Mouse (Mus musculus) testis, adult 2 months (tissue): ENCODE data around the gene Fkbp15. TPM values are rescaled to one million over a fixed set of nuclear protein-coding genes. Genes with fewer than 3 reads are reported as not detected.
A peak's percentile ranks its signal among the peaks of the same experiment; 100 is the strongest.

Experiments used
- H3K27ac ChIP-seq: fragments of 200-500 bp; 2 replicates; pipeline ENCODE4 v1.5.1; 2012; ENCODE audit warnings: low read depth, low read length; ENCODE audit not compliant: control insufficient read depth, insufficient read depth
- H3K27me3 ChIP-seq: fragments of 200-500 bp; 2 replicates; pipeline ENCODE4 v1.6.1; 2012; ENCODE audit warnings: mild to moderate bottlenecking, low read length, moderate library complexity; ENCODE audit not compliant: control insufficient read depth, insufficient read depth
- H3K36me3 ChIP-seq: fragments of 200-500 bp; 2 replicates; pipeline ENCODE4 v1.6.1; 2012; ENCODE audit warnings: mild to moderate bottlenecking, low read length; ENCODE audit not compliant: control insufficient read depth, insufficient read depth
- H3K4me1 ChIP-seq: fragments of 200-500 bp; 2 replicates; pipeline ENCODE4 v1.6.1; 2012; ENCODE audit warnings: low read length; ENCODE audit not compliant: control insufficient read depth, insufficient read depth
- H3K4me3 ChIP-seq: fragments of 200-500 bp; 2 replicates; pipeline ENCODE4 v1.5.1; 2012; ENCODE audit warnings: low read depth, mild to moderate bottlenecking, low read length, moderate library complexity, mixed read lengths; ENCODE audit not compliant: control insufficient read depth
- CTCF ChIP-seq: fragments of 200-500 bp; IDR thresholded peaks from 2 replicates; pipeline ENCODE4 v1.5.1; 2012; ENCODE audit warnings: low read depth, mild to moderate bottlenecking, inconsistent platforms, low read length, moderate library complexity; ENCODE audit not compliant: control insufficient read depth, insufficient read depth, insufficient replicate concordance
- POLR2A ChIP-seq: fragments of 200-500 bp; IDR thresholded peaks from 2 replicates; pipeline ENCODE4 v1.6.1; 2012; ENCODE audit warnings: low read depth, mild to moderate bottlenecking, inconsistent platforms, low read length, moderate library complexity; ENCODE audit not compliant: control insufficient read depth
- polyA plus RNA-seq: library from polyadenylated mRNA; depleted of rRNA; stranded (reverse); fragments of >200 nt; gene quantifications from 2 replicates; pipeline ENCODE4 v1.2.3, GENCODE M21; 2012; rRNA removed

Gene Fkbp15
- polyA plus RNA-seq, 1 experiment = 6.1 TPM

GRCm38 (mm10) chr4:62265154-62265836 is 95.1 kb downstream of the Fkbp15 start:
- Histone ChIP-seq H3K36me3 (no peaks in the 10 kb centered on the region), H3K4me3 (no peak overlapping the region), H3K27ac (no peak overlapping the region), H3K27me3 (no peaks in the 10 kb centered on the region), H3K4me1 (no peaks in the 10 kb centered on the region)
- TF ChIP-seq POLR2A = no peak
- no peak for TF ChIP-seq CTCF

GRCm38 (mm10) chr4:62263133-62263844 is 97.1 kb downstream of the Fkbp15 start:
- H3K4me1 ChIP-seq = no peaks in the 10 kb centered on the region
- TF ChIP-seq POLR2A (no peak), CTCF (no peak)
- H3K27me3 ChIP-seq = no peaks in the 10 kb centered on the region
- H3K27ac ChIP-seq = no peak overlapping the region
- H3K4me3 ChIP-seq = peak overlapping the region; percentile 46; the same call in 1 of the 2 replicates
- no peaks in the 10 kb centered on the region for H3K36me3 ChIP-seq

GRCm38 (mm10) chr4:62262276-62262675 is 98.1 kb downstream of the Fkbp15 start, which contains the start of gene Slc31a2:
Gene Slc31a2, plus strand, starts transcription at chr4:62262562.
- Histone ChIP-seq H3K27me3 (no peaks in the 10 kb centered on the region), H3K4me1 (no peaks in the 10 kb centered on the region), H3K4me3 (peak within 1 kb of the TSS; percentile 47), H3K36me3 (no peaks in the 10 kb centered on the region), H3K27ac (no peak within 1 kb of the TSS)
- no peak for TF ChIP-seq CTCF
- no peak for TF ChIP-seq POLR2A

- no peaks in the 10 kb centered on the region for H3K36me3 ChIP-seq
- H3K27me3 ChIP-seq = no peaks in the 10 kb centered on the region
- no peak for TF ChIP-seq POLR2A
- TF ChIP-seq CTCF = no peak
- no peak overlapping the region for H3K27ac ChIP-seq
- no peak overlapping the region for H3K4me3 ChIP-seq
- no peaks in the 10 kb centered on the region for H3K4me1 ChIP-seq
Observed at GRCm38 (mm10) chr4:62256931-62257330, 103.4 kb downstream of the Fkbp15 start.

- Histone ChIP-seq H3K27me3 (no peaks in the 10 kb centered on the region), H3K36me3 (no peaks in the 10 kb centered on the region), H3K4me3 (no peak overlapping the region), H3K4me1 (no peaks in the 10 kb centered on the region), H3K27ac (no peak overlapping the region)
- no peak for TF ChIP-seq CTCF
- no peak for TF ChIP-seq POLR2A
Observed at GRCm38 (mm10) chr4:62254551-62254950, 105.8 kb downstream of the Fkbp15 start.

GRCm38 (mm10) chr4:62251776-62252175 is 108.6 kb downstream of the Fkbp15 start:
- Histone ChIP-seq H3K27ac (no peak overlapping the region), H3K27me3 (no peaks in the 10 kb centered on the region), H3K4me1 (no peaks in the 10 kb centered on the region), H3K36me3 (no peaks in the 10 kb centered on the region), H3K4me3 (no peak overlapping the region)
- TF ChIP-seq CTCF (no peak), POLR2A (no peak)

- Histone ChIP-seq H3K36me3 (no peaks in the 10 kb centered on the region), H3K4me3 (no peak overlapping the region), H3K27me3 (no peaks in the 10 kb centered on the region), H3K4me1 (no peaks in the 10 kb centered on the region), H3K27ac (no peak overlapping the region)
- TF ChIP-seq POLR2A = no peak
- peak; percentile 20; the same call in 1 of the 2 replicates for TF ChIP-seq CTCF
Observed at GRCm38 (mm10) chr4:62250896-62251544, 109.3 kb downstream of the Fkbp15 start.

Other genes with a start within 250 kb of the Fkbp15 start
- not detected in 2 replicates for gene Mup21, start 209.7 kb downstream of the Fkbp15 start, polyA plus RNA-seq
- 43.6 and 59.1 TPM in 2 replicates for gene Zfp37, start 129.5 kb downstream of the Fkbp15 start, polyA plus RNA-seq
- 35.2 and 35.6 TPM in 2 replicates for gene Slc31a2, start 98.0 kb downstream of the Fkbp15 start, polyA plus RNA-seq
- 14.4 and 18.1 TPM in 2 replicates for gene Slc31a1, start 179 bp upstream of the Fkbp15 start, polyA plus RNA-seq
- 16.0 and 19.2 TPM in 2 replicates for gene Cdc26, start 48.1 kb upstream of the Fkbp15 start, polyA plus RNA-seq
- 9.2 and 9.6 TPM in 2 replicates for gene Prpf4, start 48.2 kb upstream of the Fkbp15 start, polyA plus RNA-seq
- gene Rnf183, start 74.7 kb upstream of the Fkbp15 start, polyA plus RNA-seq = 4.2 and 4.3 TPM in 2 replicates
- gene Wdr31, start 110.3 kb upstream of the Fkbp15 start, polyA plus RNA-seq = 202 and 208 TPM in 2 replicates
- gene Bspry, start 119.5 kb upstream of the Fkbp15 start, polyA plus RNA-seq = 443 and 501 TPM in 2 replicates
- 5.9 and 7.0 TPM in 2 replicates for gene Hdhd3, start 142.9 kb upstream of the Fkbp15 start, polyA plus RNA-seq
- 57.5 and 64.0 TPM in 2 replicates for gene Alad, start 159.4 kb upstream of the Fkbp15 start, polyA plus RNA-seq
- gene Pole3, start 164.5 kb upstream of the Fkbp15 start, polyA plus RNA-seq = 44.8 and 47.1 TPM in 2 replicates
- 9.8 and 10.4 TPM in 2 replicates for gene 4933430I17Rik, start 164.8 kb upstream of the Fkbp15 start, polyA plus RNA-seq
- gene Rgs3, start 199.3 kb upstream of the Fkbp15 start, polyA plus RNA-seq = 65.5 and 75.4 TPM in 2 replicates